In the genomic region with DNA sequence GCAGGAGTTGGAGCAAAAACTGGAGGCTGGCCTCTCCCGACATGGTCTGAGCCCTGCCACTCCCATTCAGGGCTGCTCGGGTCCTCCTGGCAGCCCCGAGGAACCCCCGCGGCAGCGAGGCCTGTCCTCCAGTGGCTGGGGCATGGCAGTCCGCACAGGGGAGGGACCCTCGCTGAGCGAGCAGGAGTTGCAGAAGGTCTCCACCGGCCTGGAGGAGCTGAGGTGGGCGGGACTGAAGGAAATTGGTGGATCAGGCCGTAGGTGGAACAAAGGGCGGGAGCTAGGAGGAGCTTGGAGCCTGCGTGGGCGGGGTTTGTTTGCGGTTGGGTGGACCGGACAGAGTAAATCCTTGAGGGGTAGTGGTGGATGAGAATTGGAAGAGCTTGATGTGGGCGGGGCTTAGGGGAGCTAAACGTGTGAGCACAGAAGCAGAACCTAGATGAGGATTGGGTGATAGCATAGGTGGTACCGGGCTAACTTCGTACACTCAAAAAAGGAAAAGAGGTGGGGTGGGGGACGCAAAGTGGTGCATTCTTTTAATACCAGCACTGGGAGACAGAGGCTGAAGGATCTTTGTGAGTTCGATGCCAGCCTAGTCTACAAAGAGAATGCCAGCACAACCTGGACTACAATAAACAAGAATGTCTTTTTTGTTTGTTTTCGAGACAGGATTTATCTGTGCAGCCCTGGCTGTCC, we compare ENCODE assay signal across 8 mouse cellular contexts. TPM values are rescaled to one million over a fixed set of nuclear protein-coding genes. Genes with fewer than 3 reads are reported as not detected.
DNase-seq lines count a peak whose midpoint lies in the region; ATAC-seq lines count a peak whose summit lies in the region.

No protein-coding gene starts in this region.

- H3K4me2 ChIP-seq in heart, embryonic 11.5 days, result peak overlapping the region; percentile 94
- H3K4me2 ChIP-seq in kidney, embryonic 15.5 days, result peak overlapping the region; percentile 93

- H3K9ac ChIP-seq in heart, embryonic 11.5 days (ENCODE audit: low read depth, low read length), result peak overlapping the region; percentile 69
- H3K9ac ChIP-seq in kidney, embryonic 15.5 days, result peak overlapping the region; percentile 57

- peak; percentile 86 for ATAC-seq in erythroid progenitor cell, adult 5-6 weeks (replicated peaks; ENCODE audit: low FRiP score, poor library complexity, severe bottlenecking)
- peak; percentile 84 for ATAC-seq in heart, embryonic 11.5 days (replicated peaks; ENCODE audit: insufficient number of reproducible peaks, low FRiP score, low TSS enrichment)
- peak; percentile 91 for ATAC-seq in kidney, embryonic 15.5 days (replicated peaks; ENCODE audit: low FRiP score)

- H3K27ac ChIP-seq in brown adipose tissue, adult 24 weeks (replicated peaks; ENCODE audit: low read depth, low read length), result 0 out of 2 replicates have a peak overlapping the region, but pooled peaks have one; percentile 5
- H3K27ac ChIP-seq in heart, embryonic 11.5 days (ENCODE audit: low read depth, low read length), result peak overlapping the region; percentile 62
- H3K27ac ChIP-seq in kidney, embryonic 15.5 days, result peak overlapping the region; percentile 87

- H3K4me1 ChIP-seq in brown adipose tissue, adult 24 weeks (ENCODE audit: control insufficient read depth, insufficient read depth, insufficient read length, low read length), result no peaks in the 10 kb centered on the region
- H3K4me1 ChIP-seq in heart, embryonic 11.5 days (ENCODE audit: control insufficient read depth, insufficient read depth, low read length), result peaks cover 8% of the 10 kb centered on the region
- H3K4me1 ChIP-seq in kidney, embryonic 15.5 days, result peaks cover 22% of the 10 kb centered on the region

- peak overlapping the region; percentile 86 for H3K4me3 ChIP-seq in brown adipose tissue, adult 24 weeks (ENCODE audit: insufficient read depth, low read depth, low read length)
- peak overlapping the region; percentile 54 for H3K4me3 ChIP-seq in heart, embryonic 11.5 days (ENCODE audit: low read depth, low read length)
- H3K4me3 ChIP-seq in kidney, embryonic 15.5 days (replicated peaks), result peak overlapping the region; percentile 54

- no peaks in the 10 kb centered on the region for H3K36me3 ChIP-seq in heart, embryonic 11.5 days (ENCODE audit: control insufficient read depth, insufficient read depth, low read length)
- H3K36me3 ChIP-seq in kidney, embryonic 15.5 days, result no peaks in the 10 kb centered on the region

- peaks cover 22% of the 10 kb centered on the region for H3K27me3 ChIP-seq in heart, embryonic 11.5 days (ENCODE audit: control insufficient read depth, insufficient read depth, low read length)
- H3K27me3 ChIP-seq in kidney, embryonic 15.5 days, result peaks cover 34% of the 10 kb centered on the region

- H3K9me3 ChIP-seq in heart, embryonic 11.5 days (replicated peaks; ENCODE audit: control insufficient read depth, low read length), result no peaks in the 10 kb centered on the region
- H3K9me3 ChIP-seq in kidney, embryonic 15.5 days (replicated peaks), result no peaks in the 10 kb centered on the region

- 6% methylated on average over 24 of the region's 24 CpGs for WGBS in heart, embryonic 11.5 days (ENCODE audit: insufficient replicate concordance)
- whole genome bisulfite sequencing in kidney, embryonic 15.5 days, result 7% methylated on average over 24 of the region's 24 CpGs

- DNase-seq in CD4-positive, CD25-positive, alpha-beta regulatory T cell, adult 2 months (ENCODE audit: low read depth, low spot score), result peak; percentile 68
- DNase-seq in liver, result peak; percentile 93
- peak; percentile 63 to 65 for DNase-seq in monocyte, adult 2 months (ENCODE audit: low read depth in 1 of 2, low spot score in 2 of 2)
- peak; percentile 74 to 80 for DNase-seq in spleen, postnatal 36 days (ENCODE audit: low spot score in 2 of 2)

RNA-seq across cellular contexts. Expression of gene Tsks, which starts 9.8 kb away (rescaled TPM):
- not detected in 2 replicates for polyA plus RNA-seq in brown adipose tissue, adult 24 weeks (2012; ENCODE audit: insufficient read depth, insufficient read length, missing spikeins)
- total RNA-seq in erythroid progenitor cell, adult 5-6 weeks (2015; ENCODE audit: low replicate concordance), result not detected in 2 replicates
- not detected in 2 replicates for total RNA-seq in erythroid progenitor cell, adult 5-6 weeks (2017; ENCODE audit: low replicate concordance)
- polyA plus RNA-seq in heart, embryonic 11.5 days (2014; fragmentation: Nextera tagmentation; extraction: Ambion mirVana), result not detected in 2 replicates
- polyA plus RNA-seq in kidney, embryonic 15.5 days (2015; fragmentation: Nextera tagmentation; extraction: Ambion mirVana), result 0.14 TPM in 2 replicates

RNA-seq across cellular contexts. Expression of gene Cpt1c, which starts 21.9 kb away (rescaled TPM):
- polyA plus RNA-seq in brown adipose tissue, adult 24 weeks (2012; ENCODE audit: insufficient read depth, insufficient read length, missing spikeins), result 0.58 and 0.75 TPM in 2 replicates
- 1.1 TPM in 1 of 2 replicates, not detected in the other for total RNA-seq in erythroid progenitor cell, adult 5-6 weeks (2015; ENCODE audit: low replicate concordance)
- 1.7 TPM in 1 of 2 replicates, not detected in the other for total RNA-seq in erythroid progenitor cell, adult 5-6 weeks (2017; ENCODE audit: low replicate concordance)
- 10.0 and 10.5 TPM in 2 replicates for polyA plus RNA-seq in heart, embryonic 11.5 days (2014; fragmentation: Nextera tagmentation; extraction: Ambion mirVana)
- polyA plus RNA-seq in kidney, embryonic 15.5 days (2015; fragmentation: Nextera tagmentation; extraction: Ambion mirVana), result 19.2 and 25.1 TPM in 2 replicates

RNA-seq across cellular contexts. Expression of gene Ap2a1, which starts 23.5 kb away (rescaled TPM):
- polyA plus RNA-seq in brown adipose tissue, adult 24 weeks (2012; ENCODE audit: insufficient read depth, insufficient read length, missing spikeins), result 21.5 and 23.0 TPM in 2 replicates
- total RNA-seq in erythroid progenitor cell, adult 5-6 weeks (2015; ENCODE audit: low replicate concordance), result 93.0 and 93.9 TPM in 2 replicates
- 46.2 and 74.2 TPM in 2 replicates for total RNA-seq in erythroid progenitor cell, adult 5-6 weeks (2017; ENCODE audit: low replicate concordance)
- 69.1 and 77.3 TPM in 2 replicates for polyA plus RNA-seq in heart, embryonic 11.5 days (2014; fragmentation: Nextera tagmentation; extraction: Ambion mirVana)
- polyA plus RNA-seq in kidney, embryonic 15.5 days (2015; fragmentation: Nextera tagmentation; extraction: Ambion mirVana), result 74.2 and 79.1 TPM in 2 replicates

RNA-seq across cellular contexts. Expression of gene Prmt1, which starts 33.6 kb away (rescaled TPM):
- polyA plus RNA-seq in brown adipose tissue, adult 24 weeks (2012; ENCODE audit: insufficient read depth, insufficient read length, missing spikeins), result 47.1 and 73.7 TPM in 2 replicates
- total RNA-seq in erythroid progenitor cell, adult 5-6 weeks (2015; ENCODE audit: low replicate concordance), result 17.3 and 28.9 TPM in 2 replicates
- total RNA-seq in erythroid progenitor cell, adult 5-6 weeks (2017; ENCODE audit: low replicate concordance), result 2.3 and 25.4 TPM in 2 replicates
- 179 and 194 TPM in 2 replicates for polyA plus RNA-seq in heart, embryonic 11.5 days (2014; fragmentation: Nextera tagmentation; extraction: Ambion mirVana)
- polyA plus RNA-seq in kidney, embryonic 15.5 days (2015; fragmentation: Nextera tagmentation; extraction: Ambion mirVana), result 704 and 710 TPM in 2 replicates

RNA-seq across cellular contexts. Expression of gene Irf3, which starts 44.7 kb away (rescaled TPM):
- polyA plus RNA-seq in brown adipose tissue, adult 24 weeks (2012; ENCODE audit: insufficient read depth, insufficient read length, missing spikeins), result 40.8 and 41.4 TPM in 2 replicates
- total RNA-seq in erythroid progenitor cell, adult 5-6 weeks (2015; ENCODE audit: low replicate concordance), result 50.7 and 80.7 TPM in 2 replicates
- 44.2 and 62.0 TPM in 2 replicates for total RNA-seq in erythroid progenitor cell, adult 5-6 weeks (2017; ENCODE audit: low replicate concordance)
- polyA plus RNA-seq in heart, embryonic 11.5 days (2014; fragmentation: Nextera tagmentation; extraction: Ambion mirVana), result 57.3 and 61.4 TPM in 2 replicates
- 86.4 and 90.4 TPM in 2 replicates for polyA plus RNA-seq in kidney, embryonic 15.5 days (2015; fragmentation: Nextera tagmentation; extraction: Ambion mirVana)

Comparison
In these comparisons a context has a peak if more than half of its experiments do, and no peak if none do; other contexts are left out.
1. Peak in every context shown above with its lines: DNase-seq, ATAC-seq, H3K4me3 ChIP-seq and H3K27ac ChIP-seq.
2. H3K27ac ChIP-seq: peak in every context shown above with its lines; median percentile 87 in kidney, embryonic 15.5 days; 62 in heart, embryonic 11.5 days; 5 in brown adipose tissue, adult 24 weeks.